Mouse (Mus musculus): Measurements from ENCODE around the gene Tpte. TPM values are rescaled to one million over a fixed set of nuclear protein-coding genes. Genes with fewer than 3 reads are reported as not detected.
"Not testable (repeated sequence)": the region's sequence is repeated elsewhere in the genome, so short reads cannot be mapped to it uniquely, and the experiment has no call there.

Gene Tpte
- polyA plus RNA-seq, 1 experiment from 2014 or later: not detected

DNA sequence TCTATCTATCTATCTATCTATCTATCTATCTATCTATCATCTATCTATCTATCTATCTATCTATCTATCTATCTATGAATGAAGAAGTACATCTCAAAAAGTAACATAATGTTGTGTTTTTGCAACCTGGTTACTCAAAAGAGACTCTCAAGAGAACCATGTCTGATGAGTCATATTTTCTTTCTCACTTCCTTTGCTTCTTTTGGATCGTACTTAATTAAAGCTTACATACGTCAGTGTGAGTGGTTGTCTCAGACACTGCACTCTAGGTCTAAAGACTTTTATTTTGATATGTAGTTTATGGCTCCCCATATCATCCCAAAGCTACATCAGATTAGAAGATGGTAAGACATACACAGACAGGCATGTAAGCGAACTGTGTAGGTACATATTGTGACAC lies 10.1 kb upstream of the Tpte start:
- H3K27me3 ChIP-seq (replicated peaks; ENCODE audit: low read depth, poor library complexity, severe bottlenecking): no peaks in the 10 kb centered on the region
- WGBS: 91% methylated on average over 3 of the region's 3 CpGs
- no peaks in the 10 kb centered on the region for H3K36me3 ChIP-seq (replicated peaks)
- no peak for DNase-seq (ENCODE audit: low spot score)
- no peaks in the 10 kb centered on the region for H3K9me3 ChIP-seq
- no peak overlapping the region for H3K27ac ChIP-seq (replicated peaks)
- H3K4me3 ChIP-seq: no peak overlapping the region
- no peaks in the 10 kb centered on the region for H3K4me1 ChIP-seq

DNA sequence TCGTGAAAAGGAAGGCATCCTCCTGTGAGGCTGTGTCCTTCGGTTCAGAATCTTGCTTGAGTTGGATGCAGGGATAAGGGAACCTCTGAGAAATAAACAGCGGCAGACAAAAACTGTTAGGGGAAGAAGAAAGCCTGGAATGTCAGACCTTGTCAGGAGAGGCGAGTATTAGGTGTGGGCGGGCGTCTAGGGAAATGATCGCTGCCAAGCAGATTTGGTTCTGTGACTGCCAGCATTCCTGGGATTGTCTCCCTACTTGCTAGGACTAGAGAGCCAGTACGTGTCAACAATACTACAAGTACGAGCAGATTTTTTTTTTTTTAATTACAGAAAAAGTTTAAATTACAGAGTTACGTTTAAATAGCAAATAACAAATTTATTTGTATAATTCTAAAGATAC lies 8.6 kb upstream of the Tpte start:
- H3K36me3 ChIP-seq (replicated peaks): no peaks in the 10 kb centered on the region
- no peaks in the 10 kb centered on the region for H3K9me3 ChIP-seq
- H3K27ac ChIP-seq (replicated peaks): no peak overlapping the region
- no peaks in the 10 kb centered on the region for H3K4me1 ChIP-seq
- H3K27me3 ChIP-seq (replicated peaks; ENCODE audit: low read depth, poor library complexity, severe bottlenecking): no peaks in the 10 kb centered on the region
- DNase-seq (ENCODE audit: low spot score): no peak
- 77% methylated on average over 10 of the region's 10 CpGs for WGBS
- H3K4me3 ChIP-seq: no peak overlapping the region

DNA sequence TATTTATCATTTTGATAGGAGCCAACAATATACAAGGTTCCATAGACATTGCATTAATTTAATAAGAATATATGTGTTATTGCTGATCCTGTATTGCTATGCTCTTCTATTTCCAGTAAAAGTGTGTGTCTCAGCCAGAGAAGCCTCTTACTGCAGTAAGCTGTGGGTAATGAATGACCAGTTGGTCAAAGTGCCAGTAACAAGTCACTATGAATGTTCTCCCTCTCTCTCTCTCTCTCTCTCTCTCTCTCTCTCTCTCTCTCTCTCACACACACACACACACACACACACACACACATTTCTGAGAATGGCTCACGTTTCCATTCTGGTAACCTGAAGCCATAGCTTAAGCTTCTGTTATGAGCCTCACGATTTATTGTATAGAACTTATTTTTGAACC lies 19.1 kb downstream of the Tpte start:
- Histone ChIP-seq H3K36me3 (replicated peaks) (no peaks in the 10 kb centered on the region), H3K4me1 (peaks cover 7% of the 10 kb centered on the region), H3K27me3 (replicated peaks; ENCODE audit: low read depth, poor library complexity, severe bottlenecking) (no peaks in the 10 kb centered on the region), H3K27ac (replicated peaks) (no peak overlapping the region), H3K9me3 (no peaks in the 10 kb centered on the region), H3K4me3 (no peak overlapping the region)
- no peak for DNase-seq (ENCODE audit: low spot score)
- 51% methylated on average over 2 of the region's 2 CpGs for WGBS

DNA sequence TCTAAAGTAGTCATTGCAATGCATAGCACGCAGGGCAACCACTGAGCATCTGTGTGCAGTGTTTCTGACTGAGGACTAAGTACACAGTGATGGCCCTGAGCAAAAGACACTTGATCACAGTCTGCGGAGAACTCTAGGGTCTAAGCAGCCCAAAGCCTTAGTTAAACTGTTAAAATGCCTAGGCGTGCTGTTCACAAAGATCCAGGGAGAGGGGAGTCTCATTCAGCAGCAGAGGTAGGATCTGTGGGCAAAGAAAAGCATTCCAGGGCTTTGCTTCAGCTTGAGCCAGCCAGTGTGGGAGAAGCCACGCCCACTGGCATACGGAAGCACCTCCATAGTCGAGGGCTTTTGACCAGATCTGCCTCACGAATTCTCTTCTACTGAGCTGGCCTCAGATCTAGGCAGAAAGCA lies 19.7 kb downstream of the Tpte start:
- Histone ChIP-seq H3K4me3 (peak overlapping the region; percentile 44), H3K9me3 (no peaks in the 10 kb centered on the region), H3K36me3 (replicated peaks) (no peaks in the 10 kb centered on the region), H3K4me1 (peaks cover 7% of the 10 kb centered on the region), H3K27ac (replicated peaks) (peak overlapping the region; percentile 48; the same call in 1 of the 2 replicates), H3K27me3 (replicated peaks; ENCODE audit: low read depth, poor library complexity, severe bottlenecking) (no peaks in the 10 kb centered on the region)
- 15% methylated on average over 7 of the region's 7 CpGs for WGBS
- DNase-seq (ENCODE audit: low spot score): peak; percentile 38

DNA sequence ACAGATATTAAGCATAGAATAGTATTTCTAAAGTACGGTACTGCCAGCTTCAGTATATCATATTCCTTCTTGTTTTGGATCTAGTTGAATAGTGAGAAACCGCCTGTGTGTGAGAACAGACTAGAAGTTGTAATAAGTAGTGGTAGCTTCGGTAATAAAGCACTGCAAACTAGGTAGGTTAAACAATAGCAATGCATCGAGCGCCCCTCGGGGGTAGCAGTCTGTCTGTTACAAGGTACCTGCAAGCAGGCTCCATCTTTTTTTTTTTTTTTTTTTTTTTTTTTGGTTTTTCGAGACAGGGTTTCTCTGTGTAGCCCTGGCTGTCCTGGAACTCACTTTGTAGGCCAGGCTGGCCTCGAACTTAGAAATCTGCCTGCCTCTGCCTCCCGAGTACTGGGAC lies 20.8 kb downstream of the Tpte start:
- WGBS: 86% methylated on average over 9 of the region's 9 CpGs

DNA sequence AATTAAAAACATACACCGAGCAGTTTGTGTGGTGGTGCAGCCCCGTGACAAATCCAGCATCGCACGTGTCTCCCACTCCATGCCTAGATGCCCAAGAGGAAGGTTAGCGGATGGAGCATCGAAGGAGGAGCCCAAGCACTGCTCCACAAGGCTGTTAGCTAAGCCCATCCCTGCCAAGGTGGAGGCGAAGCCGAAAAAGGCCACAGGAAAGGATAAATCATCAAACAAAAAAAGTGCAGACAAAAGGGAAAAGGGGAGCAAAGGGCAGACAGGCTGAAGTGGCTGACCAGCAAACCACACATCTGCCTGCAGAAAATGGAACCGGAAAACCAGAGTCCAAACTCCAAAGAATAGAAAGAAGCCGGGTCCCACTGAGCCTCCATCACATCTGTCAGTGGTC lies 23.8 kb downstream of the Tpte start:
- Histone ChIP-seq H3K4me1 (peaks cover 7% of the 10 kb centered on the region), H3K27me3 (replicated peaks; ENCODE audit: low read depth, poor library complexity, severe bottlenecking) (no peaks in the 10 kb centered on the region), H3K9me3 (no peaks in the 10 kb centered on the region), H3K36me3 (replicated peaks) (no peaks in the 10 kb centered on the region), H3K4me3 (no peak overlapping the region), H3K27ac (replicated peaks) (no peak overlapping the region)
- DNase-seq (ENCODE audit: low spot score): no peak
- 82% methylated on average over 10 of the region's 10 CpGs for WGBS

More for the DNA sequence above, 20.8 kb downstream of the Tpte start:
- H3K27ac ChIP-seq (replicated peaks); DNase-seq (ENCODE audit: low spot score); H3K9me3 ChIP-seq; H3K4me1 ChIP-seq; H3K27me3 ChIP-seq (replicated peaks; ENCODE audit: low read depth, poor library complexity, severe bottlenecking); H3K36me3 ChIP-seq (replicated peaks); H3K4me3 ChIP-seq: not testable (repeated sequence)

DNA sequence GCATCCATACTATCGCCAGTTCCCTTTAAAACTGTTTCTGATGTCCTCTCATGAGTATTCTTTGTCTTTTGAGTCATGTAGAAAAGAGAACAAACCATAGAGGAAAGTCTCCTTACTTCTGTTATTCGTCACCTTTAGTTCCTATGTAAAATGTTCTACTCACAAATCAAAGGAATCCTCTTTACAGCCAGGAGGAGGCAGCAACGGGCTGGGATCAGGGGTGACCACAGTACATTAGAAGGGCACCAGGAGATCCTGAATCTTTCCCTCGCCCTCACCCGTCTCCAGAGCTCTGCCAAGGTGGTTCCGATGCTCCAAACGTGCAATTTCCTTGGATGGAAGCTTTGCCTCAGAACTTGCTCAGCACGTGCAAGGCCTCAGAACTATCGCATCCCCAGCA lies 28.2 kb downstream of the Tpte start:
- no peaks in the 10 kb centered on the region for H3K9me3 ChIP-seq
- H3K4me1 ChIP-seq: no peaks in the 10 kb centered on the region
- H3K36me3 ChIP-seq (replicated peaks): no peaks in the 10 kb centered on the region
- DNase-seq (ENCODE audit: low spot score): no peak
- no peaks in the 10 kb centered on the region for H3K27me3 ChIP-seq (replicated peaks; ENCODE audit: low read depth, poor library complexity, severe bottlenecking)
- WGBS: 72% methylated on average over 9 of the region's 9 CpGs
- no peak overlapping the region for H3K4me3 ChIP-seq
- H3K27ac ChIP-seq (replicated peaks): no peak overlapping the region

DNA sequence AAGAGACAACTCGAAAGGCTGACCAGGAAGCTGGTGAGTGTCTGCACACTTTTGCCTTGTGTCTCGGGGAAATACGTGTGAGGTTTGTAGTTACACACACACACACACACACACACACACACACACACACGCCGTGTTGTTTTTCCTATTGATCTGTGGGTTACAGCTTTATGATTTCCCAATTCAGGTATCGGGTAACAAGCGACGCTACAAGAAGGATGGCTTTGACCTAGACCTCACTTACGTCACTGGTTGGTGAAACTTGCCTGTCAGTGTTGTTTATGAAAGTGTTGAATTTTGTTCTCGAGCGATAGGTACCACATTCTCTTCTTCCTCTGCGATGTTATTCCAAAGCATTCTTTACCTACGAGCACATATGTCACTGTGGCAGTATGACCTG lies 52.2 kb downstream of the Tpte start:
- Histone ChIP-seq H3K36me3 (replicated peaks) (no peaks in the 10 kb centered on the region), H3K27me3 (replicated peaks; ENCODE audit: low read depth, poor library complexity, severe bottlenecking) (no peaks in the 10 kb centered on the region), H3K9me3 (no peaks in the 10 kb centered on the region), H3K4me3 (no peak overlapping the region), H3K27ac (replicated peaks) (no peak overlapping the region), H3K4me1 (no peaks in the 10 kb centered on the region)
- WGBS: 90% methylated on average over 13 of the region's 13 CpGs
- DNase-seq (ENCODE audit: low spot score): no peak

DNA sequence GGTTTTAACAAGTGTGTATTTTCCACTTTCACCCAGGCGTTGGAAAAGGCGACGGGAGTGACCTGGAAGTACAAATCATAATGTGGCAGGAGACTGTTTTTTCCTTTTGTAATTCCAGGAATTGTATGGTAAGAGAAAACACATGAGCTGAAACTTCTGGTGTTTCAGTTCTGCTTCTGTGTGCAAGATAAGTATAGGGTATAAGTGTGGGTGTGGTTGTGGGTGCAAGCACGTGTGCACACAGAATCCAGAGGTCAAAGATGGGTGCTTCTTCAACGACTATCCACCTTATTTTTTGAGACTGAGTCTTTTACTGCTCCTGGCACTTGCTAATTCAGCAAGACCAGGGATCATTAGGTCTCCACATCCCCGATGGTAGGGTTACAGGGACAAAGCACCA lies 76.1 kb downstream of the Tpte start:
- Histone ChIP-seq H3K4me1 (no peaks in the 10 kb centered on the region), H3K27me3 (replicated peaks; ENCODE audit: low read depth, poor library complexity, severe bottlenecking) (no peaks in the 10 kb centered on the region), H3K36me3 (replicated peaks) (no peaks in the 10 kb centered on the region), H3K27ac (replicated peaks) (no peak overlapping the region), H3K9me3 (no peaks in the 10 kb centered on the region), H3K4me3 (no peak overlapping the region)
- 92% methylated on average over 6 of the region's 6 CpGs for WGBS
- DNase-seq (ENCODE audit: low spot score): no peak

DNA sequence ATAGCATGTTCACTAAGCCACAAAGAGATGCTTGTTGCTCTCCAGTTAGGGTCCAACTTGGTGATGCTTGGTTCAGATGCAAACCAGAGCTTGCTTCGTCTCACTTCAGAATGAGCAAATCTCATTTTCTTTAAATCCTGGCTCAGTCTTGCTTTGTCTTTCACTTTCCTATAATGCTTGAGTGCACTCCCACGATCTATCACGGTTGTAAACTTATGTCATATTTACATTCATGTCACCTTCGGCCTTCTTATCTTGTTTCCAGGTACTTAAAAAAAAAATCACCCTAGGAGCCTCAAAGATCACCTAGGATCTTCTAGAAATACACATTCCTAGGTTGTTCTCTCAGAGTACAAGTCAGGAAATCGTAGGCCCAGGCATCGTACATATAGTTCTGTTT lies 76.6 kb downstream of the Tpte start:
- no peak overlapping the region for H3K4me3 ChIP-seq

DNA sequence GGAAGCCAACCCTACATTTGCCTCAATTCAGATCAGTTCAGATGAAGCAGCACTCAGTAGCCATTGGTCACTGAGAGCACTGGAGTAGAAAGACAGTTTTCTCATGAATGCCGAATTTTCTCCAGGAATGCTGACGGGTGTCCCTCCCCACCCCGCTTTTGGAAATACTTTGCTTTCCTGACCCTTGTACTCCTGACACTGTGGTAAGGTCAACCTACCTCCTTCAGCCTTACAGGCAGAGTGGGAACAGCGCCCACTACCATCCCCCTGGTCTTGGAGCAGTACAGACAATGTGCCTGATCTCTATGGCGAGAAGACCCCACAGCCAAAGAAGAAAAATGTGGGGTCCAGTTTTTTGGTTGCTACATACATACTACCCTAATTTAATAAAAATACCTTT lies 93.1 kb downstream of the Tpte start:
- H3K4me1 ChIP-seq: no peaks in the 10 kb centered on the region
- no peak overlapping the region for H3K27ac ChIP-seq (replicated peaks)
- no peaks in the 10 kb centered on the region for H3K27me3 ChIP-seq (replicated peaks; ENCODE audit: low read depth, poor library complexity, severe bottlenecking)
- no peaks in the 10 kb centered on the region for H3K9me3 ChIP-seq
- no peak for DNase-seq (ENCODE audit: low spot score)
- 95% methylated on average over 5 of the region's 5 CpGs for WGBS
- no peak overlapping the region for H3K4me3 ChIP-seq
- peaks cover 13% of the 10 kb centered on the region for H3K36me3 ChIP-seq (replicated peaks)

More for the DNA sequence above, 76.6 kb downstream of the Tpte start:
- no peak for DNase-seq (ENCODE audit: low spot score)
- Histone ChIP-seq H3K9me3 (no peaks in the 10 kb centered on the region), H3K27ac (replicated peaks) (no peak overlapping the region), H3K36me3 (replicated peaks) (no peaks in the 10 kb centered on the region), H3K27me3 (replicated peaks; ENCODE audit: low read depth, poor library complexity, severe bottlenecking) (no peaks in the 10 kb centered on the region), H3K4me1 (no peaks in the 10 kb centered on the region)
- 90% methylated on average over 6 of the region's 6 CpGs for WGBS

DNA sequence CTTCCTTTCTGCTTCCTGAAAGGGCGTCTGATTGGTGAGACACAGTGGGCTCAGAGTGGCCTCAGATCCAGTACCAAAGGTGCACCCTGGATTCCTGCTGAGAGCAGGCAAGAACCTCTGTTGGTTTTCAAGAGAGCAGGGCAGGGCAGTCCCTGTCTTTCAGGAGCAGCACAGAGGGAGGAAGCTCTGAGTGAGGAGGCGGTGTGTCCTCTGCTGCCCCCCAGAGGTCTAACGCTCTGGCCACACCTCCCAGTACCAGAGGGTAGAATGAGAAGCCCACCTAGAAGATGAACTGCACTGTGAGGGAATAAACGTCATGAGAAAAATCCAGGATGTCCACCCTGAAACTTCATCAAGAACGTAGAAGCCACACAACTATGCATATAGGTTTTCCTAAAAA lies 93.7 kb downstream of the Tpte start:
- peaks cover 19% of the 10 kb centered on the region for H3K36me3 ChIP-seq (replicated peaks)
- no peak overlapping the region for H3K4me3 ChIP-seq
- peak; percentile 72 for DNase-seq (ENCODE audit: low spot score)
- no peaks in the 10 kb centered on the region for H3K27me3 ChIP-seq (replicated peaks; ENCODE audit: low read depth, poor library complexity, severe bottlenecking)
- H3K4me1 ChIP-seq: no peaks in the 10 kb centered on the region
- H3K27ac ChIP-seq (replicated peaks): no peak overlapping the region
- no peaks in the 10 kb centered on the region for H3K9me3 ChIP-seq
- 48% methylated on average over 5 of the region's 5 CpGs for WGBS

DNA sequence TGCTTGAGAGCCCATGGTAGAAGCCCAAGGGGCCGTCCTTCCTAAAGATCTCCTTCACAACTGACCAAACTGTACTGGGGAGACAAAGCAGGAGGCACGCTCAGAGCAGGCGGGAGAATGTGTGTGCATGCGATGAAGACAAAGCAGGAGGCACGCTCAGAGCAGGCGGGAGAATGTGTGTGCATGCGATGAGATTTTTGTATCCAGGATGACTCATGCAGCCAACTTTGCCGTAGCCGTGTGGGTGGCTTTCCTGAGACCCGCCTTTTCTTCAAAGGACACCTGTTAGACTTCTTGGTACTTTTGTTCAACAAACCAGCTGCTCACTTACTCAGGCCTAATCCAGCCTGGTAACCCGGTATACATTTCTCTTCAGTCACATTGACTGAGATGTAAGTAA lies 97.7 kb downstream of the Tpte start:
- no peak for DNase-seq (ENCODE audit: low spot score)
- Histone ChIP-seq H3K27ac (replicated peaks) (no peak overlapping the region), H3K4me1 (no peaks in the 10 kb centered on the region), H3K4me3 (no peak overlapping the region), H3K27me3 (replicated peaks; ENCODE audit: low read depth, poor library complexity, severe bottlenecking) (no peaks in the 10 kb centered on the region), H3K9me3 (no peaks in the 10 kb centered on the region), H3K36me3 (replicated peaks) (peaks cover 52% of the 10 kb centered on the region)
- WGBS: 94% methylated on average over 11 of the region's 11 CpGs
